Mouse (Mus musculus) mature B cell (primary cell): ENCODE results near the gene Ccnd1.

Experiments used
- in situ Hi-C: fragments of 300-500 bp; cut with MboI; formaldehyde crosslinking; loops from 2 replicates; pipeline ENCODE4 v1.14.3; 2019

The Ccnd1 gene

DNA sequence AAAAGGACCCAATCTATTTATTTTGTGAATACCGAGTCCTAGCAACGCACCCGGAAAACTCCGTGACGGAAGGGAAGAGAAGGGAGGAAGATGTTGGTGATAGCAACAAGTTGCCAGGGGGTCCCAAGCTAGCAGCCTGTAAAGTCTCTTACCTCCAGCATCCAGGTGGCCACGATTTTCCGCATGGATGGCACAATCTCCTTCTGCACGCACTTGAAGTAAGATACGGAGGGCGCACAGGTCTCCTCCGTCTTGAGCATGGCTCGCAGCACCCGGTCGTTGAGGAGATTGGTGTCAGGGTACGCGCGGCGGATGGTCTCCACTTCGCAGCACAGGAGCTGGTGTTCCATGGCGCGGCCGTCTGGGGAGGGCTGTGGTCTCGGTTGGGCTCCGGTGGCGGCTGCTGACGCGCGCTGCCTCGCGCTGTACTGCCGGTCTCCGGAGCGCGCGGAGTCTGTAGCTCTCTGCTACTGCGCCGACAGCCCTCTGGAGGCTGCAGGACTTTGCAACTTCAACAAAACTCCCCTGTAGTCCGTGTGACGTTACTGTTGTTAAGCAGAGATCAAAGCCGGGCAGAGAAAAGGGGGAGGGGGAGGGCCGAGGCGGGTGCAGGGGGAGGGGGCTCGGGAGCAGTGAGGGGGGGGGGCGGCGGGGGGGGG is at the start of gene Ccnd1:
Ccnd1 (minus strand) TSS at position 582 of the 659 bp plus-strand sequence.
- in situ Hi-C loops: loop anchor here (5.0 kb wide), 1 partner anchor 303 kb away; no protein-coding TSS in a partner anchor

DNA sequence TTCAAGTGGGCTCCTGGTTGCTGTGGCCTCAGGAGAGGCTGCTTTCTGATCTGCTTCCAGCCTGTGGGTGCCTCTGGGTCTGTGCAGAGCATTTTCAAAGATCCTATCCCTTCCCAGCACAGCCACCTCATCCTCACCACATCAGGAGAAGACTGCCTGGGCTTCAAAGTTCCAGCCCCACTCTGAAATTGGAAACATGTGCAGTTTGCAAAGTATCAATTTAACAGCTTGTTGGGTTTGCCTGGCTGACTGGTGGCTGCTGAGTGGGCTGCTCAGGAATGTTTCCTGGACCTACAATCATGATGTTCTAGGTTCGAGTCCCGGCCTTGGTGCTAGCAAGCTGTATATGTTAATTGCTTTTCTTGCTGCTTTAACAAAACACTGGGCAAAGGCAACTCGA is 49.1 kb upstream of the Ccnd1 start:
- in situ Hi-C loops: no loop called here

DNA sequence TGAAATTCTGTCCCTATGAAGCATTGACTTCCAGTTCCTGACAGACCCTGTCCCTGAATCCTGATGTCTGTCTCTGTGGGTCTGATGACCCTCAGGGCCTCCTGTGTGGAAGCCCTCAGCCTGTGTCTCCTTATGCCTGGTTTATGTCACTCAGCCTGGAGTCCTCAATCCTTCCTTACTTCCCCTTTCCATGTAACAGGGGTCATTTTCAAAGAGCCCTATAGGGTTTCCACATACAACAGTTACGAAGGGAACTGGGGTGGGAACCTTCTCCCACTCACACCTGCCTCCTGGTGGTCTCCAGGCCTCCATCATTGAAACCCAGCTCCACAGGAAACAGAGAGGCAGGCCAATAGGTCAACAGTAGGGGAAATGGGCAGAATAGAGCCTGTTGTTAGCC is 45.4 kb upstream of the Ccnd1 start:
- in situ Hi-C loops: no loop called here

GRCm38 (mm10) chr7:144982358-144983110 is 42.8 kb upstream of the Ccnd1 start:
- in situ Hi-C loops: no loop called here

DNA sequence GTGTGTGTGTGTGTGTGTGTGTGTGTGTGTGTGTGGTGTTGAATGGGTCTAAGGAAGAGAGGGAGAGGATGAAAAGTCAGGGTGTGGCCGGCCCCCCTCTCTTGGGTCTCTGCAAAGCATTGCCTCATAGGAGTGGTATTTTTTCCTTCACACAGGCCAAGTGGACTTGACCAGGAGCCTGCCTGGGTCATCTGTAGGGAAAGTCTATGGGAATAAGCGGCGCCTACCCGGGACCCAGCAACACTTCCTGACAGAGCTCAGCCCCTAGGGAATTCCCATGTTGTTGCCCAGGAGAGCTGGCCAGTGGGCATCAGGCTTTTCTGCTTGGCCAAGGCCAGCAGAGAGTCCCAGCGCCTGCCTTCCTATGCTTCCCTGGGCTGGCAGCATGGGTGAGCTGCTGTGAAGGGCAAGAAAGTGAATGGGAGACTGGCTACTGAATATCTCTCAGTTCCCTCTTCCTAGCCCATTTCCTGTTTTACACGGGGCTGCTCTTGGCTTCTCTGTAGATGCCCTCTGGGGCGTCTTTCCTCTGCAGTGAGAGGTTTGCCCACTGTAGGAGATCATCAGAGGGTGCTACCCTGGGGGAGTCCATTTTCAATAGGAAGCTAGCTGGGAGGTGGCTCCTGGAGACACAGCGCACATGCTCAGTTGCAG is 41.8 kb upstream of the Ccnd1 start:
- in situ Hi-C loops: no loop called here

GRCm38 (mm10) chr7:144979814-144980213 is 40.1 kb upstream of the Ccnd1 start:
- in situ Hi-C loops: no loop called here

- in situ Hi-C loops: no loop called here
Measured at GRCm38 (mm10) chr7:144977121-144977520, 37.4 kb upstream of the Ccnd1 start.

- in situ Hi-C loops: no loop called here
Measured at GRCm38 (mm10) chr7:144973461-144973860, 33.7 kb upstream of the Ccnd1 start.

GRCm38 (mm10) chr7:144971769-144972168 is 32.0 kb upstream of the Ccnd1 start:
- in situ Hi-C loops: no loop called here

- in situ Hi-C loops: no loop called here
Measured at GRCm38 (mm10) chr7:144970997-144971768, 31.5 kb upstream of the Ccnd1 start.

DNA sequence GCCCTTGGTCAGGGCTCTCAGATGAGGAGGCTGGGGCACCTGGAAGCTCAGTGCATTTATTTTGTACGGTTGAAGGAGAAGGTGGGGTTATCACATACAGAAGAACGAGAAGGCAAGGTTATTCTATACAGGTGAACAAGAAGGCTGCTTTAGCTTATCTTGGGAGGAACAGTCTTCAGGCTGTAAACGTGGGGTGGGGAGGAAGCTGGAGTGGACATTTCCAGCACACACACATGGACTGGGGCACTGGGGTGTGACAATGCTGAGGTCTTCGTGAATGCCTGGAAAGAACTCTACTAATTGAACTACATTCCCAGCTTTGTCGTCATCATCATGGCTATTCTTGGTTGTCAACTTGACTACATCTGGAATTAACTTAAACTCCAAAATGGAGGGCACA is 26.2 kb upstream of the Ccnd1 start:
- in situ Hi-C loops: no loop called here

DNA sequence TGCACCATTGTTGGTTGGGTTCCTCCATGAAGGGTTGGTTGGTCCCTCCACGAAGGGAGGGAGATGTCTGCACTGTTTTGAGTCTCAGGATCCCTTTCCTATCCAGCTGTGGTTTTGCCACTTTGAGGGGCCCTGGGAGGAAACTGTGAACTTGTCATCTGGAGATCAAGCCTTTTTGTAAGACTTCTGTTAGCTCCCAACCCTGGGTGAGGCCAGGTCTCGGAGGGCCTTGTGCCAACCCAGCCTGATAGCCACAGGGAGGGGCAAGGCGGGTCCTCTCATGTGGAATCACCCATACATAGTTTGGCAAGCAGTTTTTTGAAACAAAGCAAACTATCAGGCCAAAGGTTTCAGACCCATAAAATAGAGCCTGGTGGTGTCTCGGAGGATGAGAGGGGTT is 24.6 kb upstream of the Ccnd1 start:
- in situ Hi-C loops: no loop called here

GRCm38 (mm10) chr7:144963911-144964310 is 24.2 kb upstream of the Ccnd1 start:
- in situ Hi-C loops: no loop called here

- in situ Hi-C loops: no loop called here
Measured at GRCm38 (mm10) chr7:144958509-144959395, 19.0 kb upstream of the Ccnd1 start.

- in situ Hi-C loops: no loop called here
Measured at GRCm38 (mm10) chr7:144943254-144943653, 3.5 kb upstream of the Ccnd1 start.

DNA sequence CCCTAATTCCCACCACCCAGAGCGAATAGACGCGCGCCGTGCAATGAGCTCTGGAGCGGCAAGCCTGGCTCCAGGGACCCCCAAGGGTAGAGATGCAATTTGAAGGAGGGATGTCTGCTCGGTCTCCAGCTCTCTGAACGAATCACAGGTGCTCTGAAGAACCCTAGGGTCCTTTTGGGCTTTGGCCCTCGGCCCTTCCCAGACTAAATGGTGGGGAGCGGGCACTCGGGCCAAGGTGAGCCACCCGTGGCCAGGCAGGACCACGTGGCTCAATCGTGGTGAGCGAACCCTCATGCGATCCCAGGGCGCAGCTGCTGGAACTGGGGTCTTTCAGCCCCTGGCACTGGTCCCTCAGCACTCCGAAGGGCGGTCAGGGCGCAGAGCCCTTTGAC is 3.0 kb upstream of the Ccnd1 start:
- in situ Hi-C loops: no loop called here

GRCm38 (mm10) chr7:144942071-144942743 is 2.5 kb upstream of the Ccnd1 start:
- in situ Hi-C loops: no loop called here

DNA sequence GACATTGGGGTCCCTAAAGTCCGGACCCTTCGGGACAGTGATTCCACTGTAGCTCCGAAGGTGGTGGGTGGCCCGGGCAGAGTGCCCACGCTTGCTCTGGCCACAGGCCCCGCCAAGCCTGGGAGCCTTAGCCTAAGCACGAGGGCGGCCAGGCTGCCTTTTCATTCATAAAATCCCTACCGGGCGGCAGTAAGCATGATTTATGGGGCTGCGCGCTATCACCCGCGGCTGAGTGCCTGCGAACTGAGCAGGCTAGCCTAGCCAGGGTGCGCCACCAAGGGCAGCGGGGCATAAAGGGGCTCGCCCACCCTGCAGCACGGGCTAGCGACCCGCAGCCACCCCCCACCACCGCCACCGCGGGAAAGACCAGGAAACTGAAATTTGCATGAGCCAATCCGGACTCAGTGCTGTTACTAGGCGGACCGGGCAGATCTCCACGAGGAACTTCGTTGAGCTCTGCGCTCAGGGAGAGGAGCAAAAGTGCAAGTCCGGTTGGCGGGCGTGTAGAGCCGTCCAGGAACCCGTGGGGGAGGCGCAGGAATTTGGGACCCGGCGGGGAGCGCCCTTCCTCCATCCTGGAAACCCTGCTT is 1.6 kb upstream of the Ccnd1 start:
- in situ Hi-C loops: no loop called here

- in situ Hi-C loops: no loop called here
Measured at GRCm38 (mm10) chr7:144940585-144940984, 860 bp upstream of the Ccnd1 start.

- in situ Hi-C loops: no loop called here
Measured at GRCm38 (mm10) chr7:144940003-144940571, 362 bp upstream of the Ccnd1 start.
